Mouse (Mus musculus): ENCODE results near the gene Serinc4. TPM values are rescaled to one million over a fixed set of nuclear protein-coding genes. Genes with fewer than 3 reads are reported as not detected.

The Serinc4 gene
- polyA plus RNA-seq (2014; fragmentation: Illumina TruSeq; extraction: RNeasy Lipid Tissue Mini Kit (QIAGEN cat#74804); ENCODE audit: insufficient read depth, low read depth, low replicate concordance): 0.11 TPM

DNA sequence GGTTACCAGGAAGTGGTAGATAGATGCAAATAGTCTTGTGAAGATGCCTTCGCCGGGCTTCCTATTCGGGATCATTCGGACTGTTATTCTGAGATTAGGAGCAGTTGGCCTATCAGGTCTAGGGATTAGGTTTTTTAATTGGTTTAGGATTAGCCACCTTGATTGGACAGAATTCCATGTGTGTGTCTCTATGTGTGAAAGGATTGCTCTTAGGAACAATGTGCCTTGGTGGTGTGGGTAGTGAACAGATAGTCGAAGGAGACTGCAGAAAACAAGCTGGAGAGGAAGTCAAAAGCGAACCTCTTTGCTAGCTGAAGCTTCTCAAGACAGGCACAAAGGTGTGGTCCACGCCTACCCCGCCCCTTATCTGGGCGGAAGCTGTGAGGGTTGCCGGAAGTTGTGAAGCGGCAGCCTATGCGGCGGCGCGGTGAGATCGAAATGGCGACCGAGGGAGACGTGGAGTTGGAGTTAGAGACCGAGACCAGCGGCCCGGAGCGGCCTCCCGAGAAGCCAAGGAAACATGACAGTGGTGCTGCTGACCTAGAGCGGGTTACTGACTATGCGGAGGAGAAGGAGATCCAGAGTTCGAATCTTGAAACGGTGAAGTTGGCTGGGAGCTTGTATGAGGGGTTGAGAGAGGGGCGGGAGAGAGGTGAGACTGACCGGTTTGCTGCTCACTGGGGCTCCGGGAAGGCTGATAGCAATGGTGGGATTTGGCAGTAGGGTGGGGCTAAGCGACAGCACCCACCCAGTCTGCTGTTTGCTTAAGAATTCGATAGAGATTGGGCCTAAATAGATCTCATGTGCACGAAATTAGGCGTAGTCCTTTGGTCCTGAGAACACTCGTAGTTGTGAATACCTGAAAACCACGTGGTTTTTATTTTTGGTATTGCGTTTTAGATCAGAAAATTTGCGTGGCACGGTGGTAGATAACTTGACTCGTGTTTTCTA lies at the start of gene Serinc4:
Gene Serinc4, minus strand, starts transcription at position 90 of the 951 bp plus-strand sequence.

DNA sequence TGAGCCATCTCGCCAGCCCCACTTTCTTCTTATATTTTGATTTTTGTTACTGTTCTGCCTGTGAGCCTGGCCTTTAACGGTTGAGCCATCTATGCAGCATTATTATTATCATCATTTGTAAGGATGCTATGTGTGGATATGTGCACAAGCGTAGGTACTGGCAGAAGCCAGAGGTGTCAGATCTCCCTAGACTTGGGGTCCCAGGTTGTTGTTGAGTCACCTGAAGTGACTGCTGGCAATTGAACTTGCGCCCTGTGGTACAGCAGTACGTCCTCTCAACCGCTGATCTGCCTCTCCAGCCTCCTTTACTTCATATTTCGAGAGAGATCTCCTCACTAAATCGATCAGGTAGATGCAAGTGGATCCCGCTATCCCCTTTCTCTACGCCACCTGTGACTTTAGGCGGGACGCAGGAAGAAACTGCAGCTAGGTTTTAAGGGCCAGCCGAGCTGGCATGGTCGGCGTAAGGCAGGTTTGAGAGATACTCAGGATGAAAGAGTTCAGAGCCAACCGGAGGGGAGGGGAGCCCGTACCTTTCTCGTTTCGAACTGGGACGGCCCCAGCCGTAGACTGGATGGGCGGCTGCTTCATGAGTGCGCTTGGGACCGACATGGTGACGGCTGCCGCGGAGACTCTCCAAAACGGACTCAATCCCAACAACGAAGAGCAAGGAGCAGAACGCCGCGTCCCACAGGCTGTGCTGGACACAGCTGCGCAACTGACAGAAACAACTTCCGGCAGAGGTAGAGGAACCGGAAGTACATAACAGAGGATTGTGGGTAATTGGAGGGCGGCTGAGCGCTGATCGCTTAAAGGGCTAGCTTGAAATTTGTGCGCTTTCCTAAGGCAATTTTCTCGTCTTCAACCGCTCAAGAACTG lies 17.0 kb upstream of the Serinc4 start, which contains the start of gene Mfap1b:
Gene Mfap1b, minus strand, starts transcription at position 767 of the 879 bp plus-strand sequence.

DNA sequence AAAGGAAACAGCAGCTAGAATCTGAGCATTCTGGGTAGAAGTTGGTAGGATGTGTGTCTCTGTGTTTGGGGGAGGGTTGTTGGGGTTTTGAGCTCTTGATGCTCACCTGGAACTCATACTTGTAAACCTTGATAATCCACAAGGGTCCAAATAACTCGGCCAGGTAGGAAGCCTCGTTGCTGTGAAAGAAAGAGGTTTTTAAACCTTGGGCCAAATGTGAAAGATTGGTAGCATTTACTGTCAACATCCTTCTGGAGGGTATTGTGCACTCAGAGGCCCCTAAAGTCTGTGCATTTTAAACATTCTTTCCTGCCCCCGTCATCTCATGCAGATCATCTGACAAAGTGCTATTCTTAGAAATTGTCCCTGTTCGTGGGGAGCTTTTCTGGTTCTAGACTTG lies 3.6 kb downstream of the Serinc4 start, which contains the start of gene Hypk:
Gene Hypk, plus strand, starts transcription at position 301 of the 400 bp plus-strand sequence.

DNA sequence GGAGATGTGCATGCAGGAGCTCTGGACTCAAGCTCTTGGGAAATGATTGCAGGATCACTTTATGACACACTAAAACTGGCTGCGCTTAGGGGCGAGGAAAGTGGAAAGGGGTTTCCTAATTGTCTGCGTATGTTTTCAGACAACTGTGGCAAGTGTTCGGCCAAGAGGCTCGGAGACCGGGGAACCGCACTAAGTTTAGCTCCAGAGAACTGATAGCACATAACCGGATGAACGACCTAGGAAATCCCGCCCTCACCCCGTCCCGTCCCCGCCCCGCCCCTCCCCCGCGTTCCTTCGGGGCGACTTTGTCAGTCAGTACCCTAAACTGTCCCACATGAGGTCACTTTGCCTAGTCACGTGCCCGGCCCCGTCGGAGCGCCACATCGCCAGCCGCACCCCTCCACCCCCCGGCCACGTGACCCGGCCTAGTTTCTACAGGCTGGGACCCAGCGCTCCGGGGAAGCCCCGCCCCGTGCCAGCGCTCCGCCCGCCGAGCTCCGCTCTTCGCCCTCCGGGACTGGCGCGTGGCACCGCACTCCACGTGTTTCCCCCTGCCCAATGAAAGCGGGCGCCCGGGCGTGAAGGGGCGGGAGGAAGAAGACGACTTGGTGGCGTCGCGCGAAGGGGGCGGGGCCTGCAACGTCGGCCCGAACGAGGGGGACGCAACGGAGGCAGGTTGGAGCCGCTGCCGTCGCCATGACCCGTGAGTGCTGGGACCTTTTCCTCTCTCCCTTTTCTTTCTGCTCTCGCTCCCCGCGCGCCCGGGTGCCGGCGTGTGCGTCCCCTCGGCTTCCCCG lies 7.6 kb downstream of the Serinc4 start, which contains the start of gene Serf2:
Gene Serf2, plus strand, starts transcription at position 457 of the 797 bp plus-strand sequence.

DNA sequence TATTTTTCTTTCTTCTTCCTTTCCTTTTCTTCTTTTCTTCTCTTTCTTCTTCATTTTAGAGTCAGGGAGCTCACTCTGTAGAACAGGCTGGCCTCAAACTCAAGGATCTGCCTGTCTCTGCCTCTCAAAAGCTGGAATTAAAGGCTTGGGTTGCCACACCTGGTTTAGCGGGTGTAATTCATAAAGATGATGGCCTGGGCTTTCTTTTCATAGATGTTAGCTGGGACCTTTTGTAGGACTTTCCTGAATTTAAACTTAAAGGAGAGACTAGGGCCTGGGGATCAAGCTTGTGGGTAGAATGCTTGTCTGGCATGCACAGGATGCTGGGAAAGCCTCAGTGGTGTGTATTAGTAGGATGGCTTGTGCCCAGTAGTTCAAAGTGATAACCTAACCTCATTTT lies 12.4 kb downstream of the Serinc4 start, which contains the start of gene Ell3:
Gene Ell3, minus strand, starts transcription at position 101 of the 400 bp plus-strand sequence.

DNA sequence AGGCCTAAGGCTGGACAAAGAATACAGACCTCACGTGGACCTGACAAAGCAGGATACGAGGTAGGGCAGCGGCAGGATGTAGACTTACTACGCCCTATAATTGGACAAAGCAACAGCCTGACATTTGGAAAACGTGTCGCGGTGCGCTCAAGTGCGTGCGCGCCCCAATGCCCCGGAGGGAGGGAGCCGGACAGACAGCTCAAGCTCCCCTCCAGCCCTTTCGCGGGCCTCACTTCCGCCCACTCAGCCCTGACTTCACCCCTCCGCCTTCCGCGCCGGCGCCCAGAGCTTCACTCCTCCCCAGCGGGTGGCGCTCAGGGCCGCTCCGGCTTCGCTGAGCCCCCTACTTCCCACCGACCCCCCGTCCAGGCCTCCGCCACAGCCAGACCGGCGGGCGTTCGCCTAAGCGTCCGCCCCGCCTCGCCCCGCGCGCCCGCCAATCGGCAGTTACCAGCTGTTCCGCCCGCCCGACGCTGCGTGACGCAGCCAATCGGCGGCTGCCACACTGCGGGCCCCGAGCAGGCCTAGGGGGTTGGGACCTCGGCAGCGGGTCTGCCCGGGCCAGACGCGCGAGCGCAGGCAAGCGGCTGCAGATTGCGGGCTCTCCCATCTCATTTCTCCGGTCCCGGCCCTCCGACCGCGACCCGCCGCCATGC lies 43.1 kb downstream of the Serinc4 start, which contains the start of the genes Pdia3 and Catsper2:
Gene Pdia3, plus strand, starts transcription at position 389 of the 656 bp plus-strand sequence.
Gene Catsper2, minus strand, starts transcription at position 406 of the 656 bp plus-strand sequence.

Other genes with a start within 250 kb of the Serinc4 start
- 7.3 TPM for gene Trp53bp1, start 185.4 kb downstream of the Serinc4 start, polyA plus RNA-seq (2014; fragmentation: Illumina TruSeq; extraction: RNeasy Lipid Tissue Mini Kit (QIAGEN cat#74804); ENCODE audit: insufficient read depth, low read depth, low replicate concordance)
- 1.7 TPM for gene Map1a, start 167.2 kb downstream of the Serinc4 start, polyA plus RNA-seq (2014; fragmentation: Illumina TruSeq; extraction: RNeasy Lipid Tissue Mini Kit (QIAGEN cat#74804); ENCODE audit: insufficient read depth, low read depth, low replicate concordance)
- gene Ppip5k1, start 101.4 kb downstream of the Serinc4 start, polyA plus RNA-seq (2014; fragmentation: Illumina TruSeq; extraction: RNeasy Lipid Tissue Mini Kit (QIAGEN cat#74804); ENCODE audit: insufficient read depth, low read depth, low replicate concordance): 10.8 TPM
- 15.9 TPM for gene Ckmt1, start 99.1 kb downstream of the Serinc4 start, polyA plus RNA-seq (2014; fragmentation: Illumina TruSeq; extraction: RNeasy Lipid Tissue Mini Kit (QIAGEN cat#74804); ENCODE audit: insufficient read depth, low read depth, low replicate concordance)
- gene Strc, start 69.6 kb downstream of the Serinc4 start, polyA plus RNA-seq (2014; fragmentation: Illumina TruSeq; extraction: RNeasy Lipid Tissue Mini Kit (QIAGEN cat#74804); ENCODE audit: insufficient read depth, low read depth, low replicate concordance): 0.22 TPM
- 250 TPM for gene Pdia3, start 43.0 kb downstream of the Serinc4 start, polyA plus RNA-seq (2014; fragmentation: Illumina TruSeq; extraction: RNeasy Lipid Tissue Mini Kit (QIAGEN cat#74804); ENCODE audit: insufficient read depth, low read depth, low replicate concordance)
- gene Catsper2, start 43.0 kb downstream of the Serinc4 start, polyA plus RNA-seq (2014; fragmentation: Illumina TruSeq; extraction: RNeasy Lipid Tissue Mini Kit (QIAGEN cat#74804); ENCODE audit: insufficient read depth, low read depth, low replicate concordance): 1.3 TPM
- gene Ell3, start 12.5 kb downstream of the Serinc4 start, polyA plus RNA-seq (2014; fragmentation: Illumina TruSeq; extraction: RNeasy Lipid Tissue Mini Kit (QIAGEN cat#74804); ENCODE audit: insufficient read depth, low read depth, low replicate concordance): 1.2 TPM
- 691 TPM for gene Serf2, start 7.6 kb downstream of the Serinc4 start, polyA plus RNA-seq (2014; fragmentation: Illumina TruSeq; extraction: RNeasy Lipid Tissue Mini Kit (QIAGEN cat#74804); ENCODE audit: insufficient read depth, low read depth, low replicate concordance)
- gene Hypk, start 3.5 kb downstream of the Serinc4 start, polyA plus RNA-seq (2014; fragmentation: Illumina TruSeq; extraction: RNeasy Lipid Tissue Mini Kit (QIAGEN cat#74804); ENCODE audit: insufficient read depth, low read depth, low replicate concordance): 12.5 TPM
- gene Mfap1b, start 17.3 kb upstream of the Serinc4 start, polyA plus RNA-seq (2014; fragmentation: Illumina TruSeq; extraction: RNeasy Lipid Tissue Mini Kit (QIAGEN cat#74804); ENCODE audit: insufficient read depth, low read depth, low replicate concordance): 28.4 TPM
- gene Mfap1a, start 49.9 kb upstream of the Serinc4 start, polyA plus RNA-seq (2014; fragmentation: Illumina TruSeq; extraction: RNeasy Lipid Tissue Mini Kit (QIAGEN cat#74804); ENCODE audit: insufficient read depth, low read depth, low replicate concordance): 16.0 TPM
- 2.1 TPM for gene Wdr76, start 49.9 kb upstream of the Serinc4 start, polyA plus RNA-seq (2014; fragmentation: Illumina TruSeq; extraction: RNeasy Lipid Tissue Mini Kit (QIAGEN cat#74804); ENCODE audit: insufficient read depth, low read depth, low replicate concordance)

Data from lung, adult 10 weeks (tissue).